Mouse (Mus musculus) heart, embryonic 16.5 days (tissue): Measurements from ENCODE around the gene Gm20458. TPM values are rescaled to one million over a fixed set of nuclear protein-coding genes. Genes with fewer than 3 reads are reported as not detected.

Experiments used
- ATAC-seq: fragments of 200-750 bp; cut with Nextera tagmentation; replicated peaks from 2 replicates; pipeline ENCODE4 v1.8.0; 2017; ENCODE audit warnings: moderate number of reproducible peaks; ENCODE audit not compliant: insufficient read depth, low FRiP score; ENCODE audit errors: extremely low read depth
- H3K27ac ChIP-seq: fragments of 300-500 bp; sonication (generic); 2 replicates; pipeline ENCODE4 v1.5.1; 2014; ENCODE audit warnings: mild to moderate bottlenecking, low read length, control low read depth, moderate library complexity
- H3K27me3 ChIP-seq: fragments of 300-500 bp; sonication (generic); 2 replicates; pipeline ENCODE4 v1.6.1; 2014; ENCODE audit warnings: low read length, mixed read lengths; ENCODE audit not compliant: control insufficient read depth, insufficient read depth
- H3K36me3 ChIP-seq: fragments of 300-500 bp; sonication (generic); 2 replicates; pipeline ENCODE4 v1.6.1; 2014; ENCODE audit not compliant: control insufficient read depth, insufficient read depth
- H3K4me1 ChIP-seq: fragments of 300-500 bp; sonication (generic); 2 replicates; pipeline ENCODE4 v1.6.1; 2014; ENCODE audit warnings: low read length, mixed read lengths; ENCODE audit not compliant: control insufficient read depth, insufficient read depth
- H3K4me2 ChIP-seq: fragments of 300-500 bp; sonication (generic); 2 replicates; pipeline ENCODE4 v1.6.1; 2014; ENCODE audit warnings: low read depth, mild to moderate bottlenecking, control low read depth, low read length
- H3K4me3 ChIP-seq: fragments of 300-500 bp; sonication (generic); 2 replicates; pipeline ENCODE4 v1.5.1; 2014; ENCODE audit warnings: mild to moderate bottlenecking, control low read depth, low read length
- H3K9ac ChIP-seq: fragments of 300-500 bp; sonication (generic); 2 replicates; pipeline ENCODE4 v1.6.1; 2014; ENCODE audit warnings: low read length, control low read depth
- H3K9me3 ChIP-seq: fragments of 300-500 bp; sonication (generic); replicated peaks from 2 replicates; pipeline ENCODE4 v1.6.1; 2016; ENCODE audit warnings: low read length; ENCODE audit not compliant: control insufficient read depth
- WGBS: fragments of 180-500 bp; shearing (Covaris S2); extraction: QIAGEN DNeasy Blood & Tissue Kit; methylation state at CpG from one replicate; pipeline ENCODE4 v1.1.7; 2014; 5-methylcytosine and 5-hydroxymethylcytosine counted together
- polyA plus RNA-seq: library from polyadenylated mRNA; unstranded; fragments of >200 nt; fragmentation: Nextera tagmentation; extraction: Ambion mirVana; gene quantifications from 2 replicates; pipeline ENCODE4 v1.2.1, GENCODE M21; 2015

Gm20458 gene
- polyA plus RNA-seq, 1 experiment from 2014 or later: 12.1 TPM

DNA sequence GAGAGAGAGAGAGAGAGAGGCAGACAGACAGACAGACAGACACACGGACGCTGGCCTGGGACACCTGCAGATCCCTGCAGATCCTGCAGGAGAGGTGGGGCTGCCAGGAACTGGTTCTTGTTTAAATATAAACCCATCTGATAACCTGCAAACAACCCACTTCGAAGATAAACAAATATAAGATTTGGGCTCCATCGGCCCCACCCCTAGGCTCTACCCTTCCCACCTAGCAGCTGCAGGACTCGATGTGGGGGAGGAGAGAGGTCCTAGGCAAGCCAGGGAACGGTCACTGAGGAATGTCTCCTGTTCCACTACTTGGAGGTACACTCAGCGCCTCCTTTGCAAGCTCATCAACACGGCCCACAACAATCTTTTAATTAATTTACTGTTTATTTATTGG is 22.5 kb upstream of the Gm20458 start:
- no peak overlapping the region for H3K9ac ChIP-seq
- H3K4me1 ChIP-seq: peaks cover 32% of the 10 kb centered on the region
- no peak overlapping the region for H3K27ac ChIP-seq
- no peak overlapping the region for H3K4me3 ChIP-seq
- WGBS: 52% methylated on average over 8 of the region's 8 CpGs
- no peaks in the 10 kb centered on the region; the same call in 1 of the 2 replicates for H3K27me3 ChIP-seq
- no peak for ATAC-seq
- no peaks in the 10 kb centered on the region for H3K36me3 ChIP-seq
- no peaks in the 10 kb centered on the region for H3K9me3 ChIP-seq
- peak overlapping the region; percentile 3; the same call in 1 of the 2 replicates for H3K4me2 ChIP-seq

DNA sequence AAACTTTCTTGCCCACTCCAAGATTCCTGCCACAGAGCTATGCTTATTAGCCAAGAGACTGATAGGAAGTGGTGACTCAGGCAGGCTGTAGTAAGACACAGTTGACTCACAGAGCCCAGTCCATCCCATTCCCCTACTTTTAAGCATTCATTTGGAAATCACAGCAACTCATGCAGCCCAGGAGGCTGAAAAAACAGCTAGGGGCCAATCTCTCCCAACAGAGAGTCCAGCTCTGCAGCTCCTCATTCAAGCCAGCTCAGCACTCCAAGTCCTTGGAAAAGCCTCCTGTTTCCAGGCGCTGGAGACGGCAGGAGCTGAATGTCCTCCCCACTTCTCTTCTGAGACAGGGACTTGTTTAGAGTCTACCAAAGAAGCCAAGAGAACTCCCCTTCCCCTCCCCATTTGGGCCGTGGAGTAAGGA is 21.8 kb upstream of the Gm20458 start:
- Histone ChIP-seq H3K9me3 (no peaks in the 10 kb centered on the region), H3K27ac (no peak overlapping the region), H3K4me2 (no peak overlapping the region), H3K4me1 (peaks cover 36% of the 10 kb centered on the region), H3K4me3 (no peak overlapping the region), H3K9ac (no peak overlapping the region), H3K27me3 (peaks cover 2% of the 10 kb centered on the region; the same call in 1 of the 2 replicates), H3K36me3 (no peaks in the 10 kb centered on the region)
- 59% methylated on average over 3 of the region's 3 CpGs for WGBS
- no peak for ATAC-seq

DNA sequence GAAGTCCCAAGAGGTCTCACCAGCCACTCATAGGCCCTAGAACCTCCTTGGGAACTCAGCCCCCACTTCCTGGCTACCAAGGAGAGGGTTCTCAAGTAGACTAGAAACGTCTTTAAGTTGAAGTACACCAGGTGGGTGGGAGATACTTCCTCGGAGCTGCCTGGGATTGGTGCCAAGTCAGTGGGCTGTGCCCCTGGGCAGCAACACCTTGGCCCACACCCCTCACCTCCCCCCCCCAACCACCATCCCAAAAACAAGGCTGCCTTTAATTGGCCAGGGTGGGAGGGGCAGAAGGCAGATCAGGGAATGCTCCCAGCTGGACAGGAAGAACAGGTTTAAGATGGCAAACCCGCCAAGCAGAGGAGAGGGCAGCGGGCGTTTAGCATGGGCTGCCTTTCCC is 20.5 kb upstream of the Gm20458 start:
- H3K9me3 ChIP-seq: no peaks in the 10 kb centered on the region
- H3K4me2 ChIP-seq: no peak overlapping the region
- H3K27me3 ChIP-seq: peaks cover 5% of the 10 kb centered on the region; the same call in 1 of the 2 replicates
- peaks cover 36% of the 10 kb centered on the region for H3K4me1 ChIP-seq
- H3K27ac ChIP-seq: no peak overlapping the region
- no peak overlapping the region for H3K9ac ChIP-seq
- ATAC-seq: no peak
- no peaks in the 10 kb centered on the region for H3K36me3 ChIP-seq
- WGBS: 78% methylated on average over 5 of the region's 5 CpGs
- no peak overlapping the region for H3K4me3 ChIP-seq

DNA sequence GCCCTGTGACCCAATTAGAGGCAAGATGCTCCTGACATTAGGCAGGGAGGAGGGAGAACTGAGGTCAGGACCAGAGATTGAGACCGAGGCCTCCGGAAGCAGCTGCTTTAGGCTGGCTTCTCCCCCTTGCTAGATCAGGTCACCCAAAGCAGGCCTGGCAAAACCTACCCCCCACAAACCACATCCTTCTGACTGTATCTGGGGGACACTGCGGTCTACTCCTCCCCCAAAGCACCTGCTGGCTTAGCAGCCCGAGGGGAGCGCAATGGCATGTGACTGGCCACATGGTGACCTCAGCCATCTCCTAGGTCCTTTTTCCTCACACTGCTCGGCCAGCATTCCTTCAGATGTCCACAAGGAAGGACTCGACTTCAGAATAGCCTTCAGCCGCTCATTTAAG is 19.6 kb upstream of the Gm20458 start:
- Histone ChIP-seq H3K9me3 (no peaks in the 10 kb centered on the region), H3K36me3 (no peaks in the 10 kb centered on the region), H3K4me2 (peak overlapping the region; percentile 87), H3K4me1 (peaks cover 29% of the 10 kb centered on the region), H3K9ac (no peak overlapping the region; the same call in 1 of the 2 replicates), H3K4me3 (peak overlapping the region; percentile 74), H3K27me3 (peaks cover 5% of the 10 kb centered on the region; the same call in 1 of the 2 replicates), H3K27ac (no peak overlapping the region)
- WGBS: 49% methylated on average over 8 of the region's 8 CpGs
- ATAC-seq: no peak

DNA sequence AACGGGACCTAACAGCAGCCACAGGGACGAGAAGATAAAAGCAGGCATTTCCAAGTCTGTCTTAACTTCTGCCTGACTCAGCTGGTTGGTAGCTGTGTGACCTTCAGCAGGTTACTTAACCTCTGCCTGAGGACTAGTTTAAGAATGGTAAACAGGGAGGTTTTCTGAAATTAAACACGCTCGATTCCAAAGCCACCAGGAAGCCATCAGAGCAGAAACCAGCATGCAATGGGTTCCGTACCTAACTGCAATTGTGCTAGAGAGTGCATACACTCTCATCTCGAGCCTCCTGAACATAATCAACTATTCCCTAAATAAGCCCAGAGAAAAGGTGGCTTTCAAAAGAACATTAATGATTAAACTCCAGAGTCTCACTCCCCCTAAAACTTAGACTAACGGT is 19.0 kb upstream of the Gm20458 start:
- Histone ChIP-seq H3K9me3 (no peaks in the 10 kb centered on the region), H3K4me2 (peak overlapping the region; percentile 87), H3K4me3 (peak overlapping the region; percentile 74), H3K4me1 (peaks cover 23% of the 10 kb centered on the region), H3K27me3 (peaks cover 5% of the 10 kb centered on the region; the same call in 1 of the 2 replicates), H3K9ac (peak overlapping the region; percentile 90), H3K36me3 (no peaks in the 10 kb centered on the region), H3K27ac (no peak overlapping the region)
- no peak for ATAC-seq
- WGBS: 38% methylated on average over 7 of the region's 7 CpGs

DNA sequence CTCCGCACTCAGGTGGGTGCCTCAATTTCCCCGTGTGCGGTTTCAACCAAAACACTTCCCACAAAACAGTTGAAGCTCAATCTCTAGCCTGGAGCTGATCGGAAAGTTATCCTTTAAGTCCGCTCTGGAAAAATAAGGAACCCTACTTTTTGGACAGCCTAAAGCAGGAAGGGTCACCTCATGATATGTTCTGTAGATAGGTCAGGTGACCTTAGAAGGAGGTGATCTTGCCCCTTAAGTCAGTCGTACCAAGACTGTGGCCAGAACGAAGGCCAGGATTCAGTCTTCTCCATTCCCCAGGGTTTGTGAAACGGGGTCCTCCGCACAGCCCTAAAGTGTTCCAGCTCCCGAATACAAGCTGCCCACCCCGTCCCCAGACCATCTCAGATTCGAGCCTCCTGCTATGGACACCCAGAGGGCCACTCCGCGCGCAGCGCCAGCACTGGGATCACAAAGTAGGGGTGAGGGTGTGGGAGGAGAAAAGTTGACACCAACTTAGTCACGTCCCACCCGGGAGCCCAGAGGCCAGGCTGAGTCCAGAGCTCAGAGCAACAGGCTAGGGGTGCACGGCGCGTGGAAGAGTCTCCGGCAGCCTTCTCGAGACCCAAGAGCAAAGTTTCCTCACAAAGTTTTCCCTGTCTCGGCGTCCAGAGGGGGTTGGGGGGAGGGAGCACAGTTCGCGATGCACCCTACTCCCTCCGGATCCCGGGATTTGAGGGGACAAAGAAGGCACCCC is 18.3 kb upstream of the Gm20458 start:
- H3K36me3 ChIP-seq: no peaks in the 10 kb centered on the region
- peak; percentile 56 for ATAC-seq
- peaks cover 5% of the 10 kb centered on the region; the same call in 1 of the 2 replicates for H3K27me3 ChIP-seq
- no peaks in the 10 kb centered on the region for H3K9me3 ChIP-seq
- 3% methylated on average over 29 of the region's 29 CpGs for WGBS
- H3K4me1 ChIP-seq: peaks cover 19% of the 10 kb centered on the region
- H3K4me2 ChIP-seq: peak overlapping the region; percentile 87
- H3K9ac ChIP-seq: peak overlapping the region; percentile 90
- peak overlapping the region; percentile 80 for H3K27ac ChIP-seq
- H3K4me3 ChIP-seq: peak overlapping the region; percentile 74

DNA sequence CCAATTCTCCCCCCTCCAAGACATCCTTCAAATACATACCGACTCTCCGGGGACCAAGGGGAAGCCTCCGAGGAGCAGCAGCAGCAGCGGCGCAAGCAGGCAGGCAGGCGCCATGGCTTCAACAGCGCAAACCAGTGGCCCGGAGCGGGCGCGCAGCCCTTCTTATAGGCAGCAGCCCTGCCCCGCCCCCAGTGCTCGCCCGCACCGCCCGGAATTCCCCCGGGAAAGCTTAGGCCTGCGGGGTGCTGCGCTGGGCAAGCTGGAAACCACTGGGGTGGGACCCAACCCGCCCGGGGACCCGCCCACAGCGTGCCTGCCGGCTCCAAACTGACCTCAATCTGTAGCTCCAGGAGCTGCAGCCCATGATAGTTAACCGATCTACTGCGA is 17.7 kb upstream of the Gm20458 start:
- H3K27ac ChIP-seq: peak overlapping the region; percentile 80
- H3K4me3 ChIP-seq: peak overlapping the region; percentile 74
- peaks cover 7% of the 10 kb centered on the region for H3K27me3 ChIP-seq
- under 1% methylated on average over 26 of the region's 26 CpGs for WGBS
- H3K4me1 ChIP-seq: peaks cover 19% of the 10 kb centered on the region
- peak; percentile 90 for ATAC-seq
- no peaks in the 10 kb centered on the region for H3K36me3 ChIP-seq
- H3K4me2 ChIP-seq: peak overlapping the region; percentile 87
- no peaks in the 10 kb centered on the region for H3K9me3 ChIP-seq
- peak overlapping the region; percentile 90 for H3K9ac ChIP-seq

DNA sequence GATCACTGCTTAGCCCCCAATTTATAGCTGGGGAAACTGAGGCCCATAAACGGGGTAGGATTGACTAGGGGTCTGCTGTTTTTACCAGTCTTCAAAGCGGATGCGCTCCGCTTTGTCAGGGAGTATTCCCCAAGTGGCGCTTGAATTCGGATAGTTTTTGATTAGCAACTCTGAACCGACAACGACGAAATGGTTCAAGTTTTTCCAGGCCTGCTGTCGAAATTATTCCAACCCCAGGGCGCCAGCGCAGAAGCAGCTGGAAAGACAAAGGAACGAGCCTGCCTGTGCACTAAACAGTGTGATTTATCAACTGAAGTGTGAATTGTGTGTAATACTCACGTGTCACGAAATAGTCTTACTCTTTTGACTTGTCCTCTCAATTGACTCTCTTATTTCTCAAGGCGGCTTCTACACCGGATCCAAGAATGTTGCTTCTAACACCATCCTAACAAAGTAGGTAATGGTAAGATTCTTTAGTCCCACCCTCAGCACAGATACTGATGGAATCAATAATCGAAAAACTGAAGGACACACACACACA is 17.2 kb upstream of the Gm20458 start, which contains the start of gene Sdc4:
Gene Sdc4 (minus strand): TSS at position 428 of the 541 bp plus-strand sequence.
- H3K9ac ChIP-seq: peak within 1 kb of the TSS; percentile 90
- peak within 1 kb of the TSS; percentile 74 for H3K4me3 ChIP-seq
- H3K4me2 ChIP-seq: peak within 1 kb of the TSS; percentile 87
- WGBS: 13% methylated on average over 18 of the region's 18 CpGs
- peak within 1 kb of the TSS; percentile 80 for H3K27ac ChIP-seq
- ATAC-seq: no peak
- peaks cover 19% of the 10 kb centered on the region for H3K4me1 ChIP-seq
- peaks cover 7% of the 10 kb centered on the region for H3K27me3 ChIP-seq
- no peaks in the 10 kb centered on the region for H3K9me3 ChIP-seq
- H3K36me3 ChIP-seq: no peaks in the 10 kb centered on the region

DNA sequence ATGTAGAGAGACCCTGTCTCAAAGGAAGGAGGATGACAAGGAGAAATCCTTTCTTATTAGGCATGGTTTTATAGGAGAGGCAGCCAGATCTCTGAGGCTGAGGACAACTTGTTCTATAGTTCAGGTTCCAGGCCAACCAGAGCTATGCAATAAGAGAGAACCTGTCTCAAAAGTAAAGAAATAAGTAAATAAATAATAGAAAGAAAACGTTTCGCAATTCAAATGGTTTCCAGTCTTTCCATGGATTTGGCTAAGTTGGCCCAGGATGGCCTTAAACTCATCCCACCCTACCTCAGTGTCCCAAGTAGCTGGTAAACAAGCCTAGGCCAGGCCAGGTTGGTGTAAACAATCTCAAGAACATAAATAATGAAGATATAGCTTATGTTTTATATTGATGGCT is 16.1 kb upstream of the Gm20458 start:
- H3K9ac ChIP-seq: no peak overlapping the region
- ATAC-seq: no peak
- no peaks in the 10 kb centered on the region for H3K9me3 ChIP-seq
- H3K4me3 ChIP-seq: no peak overlapping the region
- peaks cover 7% of the 10 kb centered on the region for H3K27me3 ChIP-seq
- WGBS: 86% methylated on average over 2 of the region's 2 CpGs
- H3K36me3 ChIP-seq: no peaks in the 10 kb centered on the region
- H3K27ac ChIP-seq: no peak overlapping the region
- no peak overlapping the region for H3K4me2 ChIP-seq
- H3K4me1 ChIP-seq: peaks cover 25% of the 10 kb centered on the region
